ENCODE assay signal across 10 mouse cellular contexts in genomic region chr3:93608970-93609369, GRCm38 (mm10). TPM values are rescaled to one million over a fixed set of nuclear protein-coding genes. Genes with fewer than 3 reads are reported as not detected.
DNase-seq lines count a peak whose midpoint lies in the region; ATAC-seq and TF ChIP-seq lines count a peak whose summit lies in the region.
"Not testable (repeated sequence)": the region's sequence is repeated elsewhere in the genome, so short reads cannot be mapped to it uniquely, and the experiment has no call there.
"Had no signal": no experiment of that assay in that cellular context is flagged by ENCODE, and none has a peak within 500 bp of the region (broad histone marks: within the 10 kb centered on the region; RNA-seq: fewer than 3 reads in every experiment).

No protein-coding gene starts in this region.

- intact Hi-C loops in heart, postnatal 10 days (cut with DNase I): loop anchor here (5.0 kb wide), 1 partner anchor 247 kb away; no protein-coding TSS in a partner anchor

- H3K79me2 ChIP-seq in liver, adult 2 months (ENCODE audit: control insufficient read depth, insufficient read depth, low read length): not testable (repeated sequence)

- not testable (repeated sequence) for H3K9ac ChIP-seq in kidney, postnatal 0 days (ENCODE audit: low read depth, low read length); liver, adult 2 months (ENCODE audit: low read depth, low read length); midbrain, embryonic 11.5 days (ENCODE audit: low read length)

- DNase-seq in B cell, adult 2 months: peak; percentile 49 to 55
- peak; percentile 27 for DNase-seq in embryonic facial prominence, embryonic 10.5 days (ENCODE audit: low spot score)
- DNase-seq in heart, postnatal 10 days: peak; percentile 33 to 53
- DNase-seq in kidney, postnatal 0 days (ENCODE audit: low spot score): peak; percentile 64
- DNase-seq in liver, adult 2 months (ENCODE audit: extremely low read depth, low read depth, low spot score): peak; percentile 12
- DNase-seq in midbrain, embryonic 11.5 days (ENCODE audit: low spot score, missing footprints): not testable (repeated sequence)

- not testable (repeated sequence) for H3K36me3 ChIP-seq in embryonic facial prominence, embryonic 10.5 days (replicated peaks); kidney, postnatal 0 days (ENCODE audit: insufficient read depth, low read length); liver, adult 2 months (ENCODE audit: control insufficient read depth, insufficient read depth, low read length); midbrain, embryonic 11.5 days (ENCODE audit: control insufficient read depth, insufficient read depth, low read length); small intestine, adult 2 months (ENCODE audit: control insufficient read depth, insufficient read depth, low read length)

- not testable (repeated sequence) for H3K4me1 ChIP-seq in embryonic facial prominence, embryonic 10.5 days; kidney, postnatal 0 days (replicated peaks; ENCODE audit: insufficient read depth, low read length); liver, adult 2 months (ENCODE audit: control insufficient read depth, insufficient read depth, low read length); midbrain, embryonic 11.5 days (ENCODE audit: control insufficient read depth, insufficient read depth, low read length); small intestine, adult 2 months (ENCODE audit: control insufficient read depth, insufficient read depth, insufficient read length, low read length)

- TF ChIP-seq POLR2A in liver, adult 2 months (IDR thresholded peaks at IDR 0.05; ENCODE audit: extremely low read depth, insufficient read depth, low read length); small intestine, adult 2 months (IDR thresholded peaks at IDR 0.05; ENCODE audit: low read depth, low read length): not testable (repeated sequence)

- not testable (repeated sequence) for H3K4me2 ChIP-seq in kidney, postnatal 0 days (ENCODE audit: low read length); midbrain, embryonic 11.5 days

- H3K27ac ChIP-seq in embryonic facial prominence, embryonic 10.5 days (replicated peaks); kidney, postnatal 0 days; liver, adult 2 months (replicated peaks; ENCODE audit: insufficient read depth, low read depth, low read length); midbrain, embryonic 11.5 days (ENCODE audit: low read depth, low read length); small intestine, adult 2 months (ENCODE audit: insufficient read depth, low read depth, low read length): not testable (repeated sequence)

- not testable (repeated sequence) for H3K9me3 ChIP-seq in embryonic facial prominence, embryonic 10.5 days; kidney, postnatal 0 days (replicated peaks; ENCODE audit: low read length); midbrain, embryonic 11.5 days (ENCODE audit: control insufficient read depth, low read length)

- not testable (repeated sequence) for H3K4me3 ChIP-seq in embryonic facial prominence, embryonic 10.5 days; kidney, postnatal 0 days (replicated peaks; ENCODE audit: low read depth, low read length); liver, adult 2 months (ENCODE audit: insufficient read depth, low read depth, low read length); midbrain, embryonic 11.5 days (ENCODE audit: low read depth, low read length); small intestine, adult 2 months (ENCODE audit: low read depth, low read length)

- ATAC-seq in activated CD4-positive, CD25-positive, alpha-beta regulatory T cell, adult 4 months: peak; percentile 82
- ATAC-seq in kidney, postnatal 0 days (replicated peaks; ENCODE audit: low FRiP score, low read depth): peak; percentile 76; the same call in 1 of the 2 replicates
- ATAC-seq in midbrain, embryonic 11.5 days (ENCODE audit: low FRiP score): peak; percentile 77; the same call in 1 of the 2 replicates

- H3K27me3 ChIP-seq in embryonic facial prominence, embryonic 10.5 days (replicated peaks; ENCODE audit: low read depth, poor library complexity, severe bottlenecking); kidney, postnatal 0 days (ENCODE audit: insufficient read depth, low read length); liver, adult 2 months (ENCODE audit: control insufficient read depth, insufficient read depth, low read length); midbrain, embryonic 11.5 days (ENCODE audit: control insufficient read depth, insufficient read depth, low read length); small intestine, adult 2 months (ENCODE audit: control insufficient read depth, insufficient read depth, low read length): not testable (repeated sequence)

- peak; percentile 78 for TF ChIP-seq CTCF in kidney, postnatal 0 days (IDR thresholded peaks at IDR 0.05; ENCODE audit: low read depth)
- TF ChIP-seq CTCF in liver, adult 2 months (IDR thresholded peaks at IDR 0.05; ENCODE audit: low read depth, low read length): peak; percentile 65
- TF ChIP-seq CTCF in small intestine, adult 2 months (IDR thresholded peaks at IDR 0.05; ENCODE audit: extremely low read depth, insufficient read length, insufficient replicate concordance, low read depth, low read length): peak; percentile 53; the same call in 1 of the 2 replicates

RNA-seq across cellular contexts. Expression of gene Tdpoz2, which starts 43.5 kb away (rescaled TPM):
- polyA plus RNA-seq in activated CD4-positive, CD25-positive, alpha-beta regulatory T cell, adult 4 months (2017; shearing (Covaris generic)): not detected
- not detected in 2 replicates for polyA plus RNA-seq in embryonic facial prominence, embryonic 10.5 days (2016; fragmentation: Nextera tagmentation; extraction: Ambion mirVana)
- total RNA-seq in heart, postnatal 10 days (2021): not detected
- polyA plus RNA-seq in kidney, postnatal 0 days (2015; fragmentation: Nextera tagmentation; extraction: Ambion mirVana): not detected in 2 replicates
- total RNA-seq in liver, adult 2 months (2014; rRNA removed): not detected in 2 replicates
- polyA plus RNA-seq in liver, adult 2 months (2012; rRNA removed): not detected in 2 replicates
- polyA plus RNA-seq in midbrain, embryonic 11.5 days (2014; fragmentation: Nextera tagmentation; extraction: Ambion mirVana): not detected in 2 replicates
- not detected in 2 replicates for polyA plus RNA-seq in small intestine, adult 2 months (2012; rRNA removed)
- polyA plus RNA-seq: frontal cortex, adult 2 months; heart, embryonic 15.5 days had no signal

RNA-seq across cellular contexts. Expression of gene S100a10, which starts 54.1 kb away (rescaled TPM):
- polyA plus RNA-seq in activated CD4-positive, CD25-positive, alpha-beta regulatory T cell, adult 4 months (2017; shearing (Covaris generic)): 1,000 to 10,000 TPM; 1,196 to 1,341 TPM
- 118 and 146 TPM in 2 replicates for polyA plus RNA-seq in embryonic facial prominence, embryonic 10.5 days (2016; fragmentation: Nextera tagmentation; extraction: Ambion mirVana)
- total RNA-seq in heart, postnatal 10 days (2021): 100 to 1,000 TPM; 143 to 197 TPM
- 534 and 566 TPM in 2 replicates for polyA plus RNA-seq in kidney, postnatal 0 days (2015; fragmentation: Nextera tagmentation; extraction: Ambion mirVana)
- total RNA-seq in liver, adult 2 months (2014; rRNA removed): 147 and 292 TPM in 2 replicates
- 80.0 and 88.2 TPM in 2 replicates for polyA plus RNA-seq in liver, adult 2 months (2012; rRNA removed)
- polyA plus RNA-seq in midbrain, embryonic 11.5 days (2014; fragmentation: Nextera tagmentation; extraction: Ambion mirVana): 181 and 187 TPM in 2 replicates
- 43.4 and 172 TPM in 2 replicates for polyA plus RNA-seq in small intestine, adult 2 months (2012; rRNA removed)
